Mouse (Mus musculus) spleen, adult 2 months (tissue): Measurements from ENCODE around the gene Sult6b1.

Experiments
- CTCF ChIP-seq: fragments of 200-500 bp; IDR thresholded peaks from 2 replicates; pipeline ENCODE4 v1.5.1; 2011; ENCODE audit warnings: mild to moderate bottlenecking, inconsistent platforms; ENCODE audit not compliant: insufficient read depth, insufficient read length, insufficient replicate concordance; ENCODE audit errors: extremely low read depth
- POLR2A ChIP-seq: fragments of 200-500 bp; IDR thresholded peaks from 2 replicates; pipeline ENCODE4 v1.6.1; 2011; ENCODE audit warnings: low read depth, low read length, inconsistent platforms

- TF ChIP-seq CTCF (no peak), POLR2A (no peak)
Observed at GRCm38 (mm10) chr17:78889184-78889583, 17.6 kb downstream of the Sult6b1 start.
